In the genomic region with DNA sequence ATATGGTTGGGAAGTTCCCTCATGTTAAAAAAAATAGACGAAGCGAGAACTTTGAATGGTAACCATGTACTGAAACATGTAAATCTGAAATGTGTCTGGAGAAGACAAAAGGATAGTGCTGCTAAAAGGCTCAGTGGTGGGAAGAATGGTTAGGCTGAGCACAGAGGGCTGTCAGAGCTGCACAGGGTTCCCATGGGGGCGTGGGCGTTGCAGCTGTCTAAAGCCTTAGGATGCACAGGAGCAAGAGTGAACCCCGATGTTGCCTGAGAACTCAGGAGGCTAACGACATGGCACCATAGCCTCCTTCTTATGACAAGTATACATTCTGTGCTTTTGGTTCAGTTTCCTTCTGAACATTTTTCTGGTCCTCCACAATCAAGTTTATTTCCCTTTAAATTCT, we compare ENCODE assay signal across 9 mouse cellular contexts.
DNase-seq lines count a peak whose midpoint lies in the region; ATAC-seq lines count a peak whose summit lies in the region.
"Had no signal": no experiment of that assay in that cellular context is flagged by ENCODE, and none has a peak within 500 bp of the region (broad histone marks: within the 10 kb centered on the region; RNA-seq: fewer than 3 reads in every experiment).

No protein-coding gene starts in this region.

- no peaks in the 10 kb centered on the region for H3K4me1 ChIP-seq in hindbrain, embryonic 12.5 days
- peaks cover 6% of the 10 kb centered on the region for H3K4me1 ChIP-seq in hindbrain, embryonic 16.5 days (ENCODE audit: control insufficient read depth, insufficient read depth, low read depth, low read length)
- H3K4me1 ChIP-seq: embryonic facial prominence, embryonic 15.5 days had no signal

- peak overlapping the region; percentile 35; the same call in 1 of the 2 replicates for H3K27ac ChIP-seq in hindbrain, embryonic 12.5 days
- no peak overlapping the region for H3K27ac ChIP-seq in hindbrain, embryonic 16.5 days (ENCODE audit: low read depth, low read length)
- H3K27ac ChIP-seq: embryonic facial prominence, embryonic 15.5 days had no signal

- no peak overlapping the region for H3K4me2 ChIP-seq in hindbrain, embryonic 12.5 days (replicated peaks)
- H3K4me2 ChIP-seq in hindbrain, embryonic 16.5 days (ENCODE audit: low read length), result no peak overlapping the region
- H3K4me2 ChIP-seq: embryonic facial prominence, embryonic 15.5 days had no signal

- DNase-seq in right cerebral cortex, adult 18-20 months, result peak; percentile 17
- no peak for DNase-seq in right cerebral cortex, postnatal 36 days (ENCODE audit: low spot score in 2 of 2)
- peak; percentile 22 to 37 for DNase-seq in heart, postnatal 14 days
- DNase-seq in liver, result no peak
- no peak for DNase-seq in natural killer cell, adult 2 months (ENCODE audit: low spot score in 2 of 2)

- H3K36me3 ChIP-seq in hindbrain, embryonic 12.5 days, result no peaks in the 10 kb centered on the region
- no peaks in the 10 kb centered on the region for H3K36me3 ChIP-seq in hindbrain, embryonic 16.5 days (ENCODE audit: control insufficient read depth, insufficient read depth, low read length)
- H3K36me3 ChIP-seq: embryonic facial prominence, embryonic 15.5 days had no signal

- no peak overlapping the region for H3K4me3 ChIP-seq in hindbrain, embryonic 12.5 days
- H3K4me3 ChIP-seq in hindbrain, embryonic 16.5 days (ENCODE audit: low read length), result no peak overlapping the region
- H3K4me3 ChIP-seq: embryonic facial prominence, embryonic 15.5 days had no signal

- H3K9ac ChIP-seq in hindbrain, embryonic 12.5 days, result no peak overlapping the region
- no peak overlapping the region for H3K9ac ChIP-seq in hindbrain, embryonic 16.5 days (ENCODE audit: low read depth, low read length)
- H3K9ac ChIP-seq: embryonic facial prominence, embryonic 15.5 days had no signal

- intact Hi-C loops in heart, postnatal 14 days (cut with DNase I), result no loop called here

- 71% methylated on average over 6 of the region's 6 CpGs for WGBS in hindbrain, embryonic 12.5 days
- 58% methylated on average over 6 of the region's 6 CpGs for WGBS in hindbrain, embryonic 16.5 days

- no peaks in the 10 kb centered on the region for H3K27me3 ChIP-seq in hindbrain, embryonic 12.5 days
- no peaks in the 10 kb centered on the region for H3K27me3 ChIP-seq in hindbrain, embryonic 16.5 days (replicated peaks; ENCODE audit: control insufficient read depth, insufficient read depth, low read length)
- H3K27me3 ChIP-seq: embryonic facial prominence, embryonic 15.5 days had no signal

- no peak for ATAC-seq in hindbrain, embryonic 12.5 days (ENCODE audit: low FRiP score)
- no peak for ATAC-seq in hindbrain, embryonic 16.5 days
- ATAC-seq: intestine, embryonic 16.5 days had no signal

- no peaks in the 10 kb centered on the region for H3K9me3 ChIP-seq in hindbrain, embryonic 12.5 days (replicated peaks)
- H3K9me3 ChIP-seq in hindbrain, embryonic 16.5 days (ENCODE audit: control insufficient read depth, low read length), result no peaks in the 10 kb centered on the region
- H3K9me3 ChIP-seq: embryonic facial prominence, embryonic 15.5 days had no signal

Comparison
In these comparisons a context has a peak if more than half of its experiments do, and no peak if none do; other contexts are left out.
1. DNase-seq: peak in right cerebral cortex, adult 18-20 months (single experiment) and heart, postnatal 14 days (2 of 2); none in right cerebral cortex, postnatal 36 days (0 of 2), liver (single experiment) and natural killer cell, adult 2 months (0 of 2).